Mouse (Mus musculus) spleen, adult 2 months (tissue): ENCODE measurements around the gene Lgi4.

Source experiments
- CTCF ChIP-seq: fragments of 200-500 bp; IDR thresholded peaks from 2 replicates; pipeline ENCODE4 v1.5.1; 2011; ENCODE audit warnings: mild to moderate bottlenecking, inconsistent platforms; ENCODE audit not compliant: insufficient read depth, insufficient read length, insufficient replicate concordance; ENCODE audit errors: extremely low read depth
- POLR2A ChIP-seq: fragments of 200-500 bp; IDR thresholded peaks from 2 replicates; pipeline ENCODE4 v1.6.1; 2011; ENCODE audit warnings: low read depth, low read length, inconsistent platforms

DNA sequence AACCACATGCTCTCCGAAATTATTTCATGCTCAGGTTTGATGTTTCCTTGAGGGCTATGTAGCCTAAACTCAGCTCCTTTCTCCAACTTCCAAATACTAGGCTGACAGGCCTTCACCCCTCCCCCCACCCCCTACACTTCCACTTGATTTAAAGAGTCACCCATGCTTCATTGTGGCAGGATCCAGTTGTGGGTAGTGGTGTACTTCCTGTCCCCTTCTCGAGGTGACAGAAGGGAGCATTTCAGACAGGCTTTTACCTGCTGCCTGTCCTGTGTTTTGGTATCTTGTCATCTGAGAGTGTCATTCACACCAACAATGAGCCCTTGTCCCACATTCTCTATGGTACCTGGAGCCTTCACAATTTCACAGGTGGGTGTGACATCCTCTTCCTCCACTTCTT lies 28.1 kb downstream of the Lgi4 start:
- TF ChIP-seq CTCF (no peak), POLR2A (no peak)
